Mouse (Mus musculus) bone marrow, adult 2 months (tissue): Measurements from ENCODE around the gene Grik3. TPM values are rescaled to one million over a fixed set of nuclear protein-coding genes. Genes with fewer than 3 reads are reported as not detected.
"Not testable (repeated sequence)": the region's sequence is repeated elsewhere in the genome, so short reads cannot be mapped to it uniquely, and the experiment has no call there.

Experiments
- H3K27ac ChIP-seq: fragments of 200-500 bp; 2 replicates; pipeline ENCODE4 v1.5.1; 2012; ENCODE audit warnings: low read depth, mild to moderate bottlenecking, control low read depth, inconsistent platforms, low read length; ENCODE audit not compliant: control insufficient read depth, poor library complexity, insufficient read depth
- H3K4me1 ChIP-seq: fragments of 200-500 bp; 2 replicates; pipeline ENCODE4 v1.6.1; 2011; ENCODE audit warnings: low read length; ENCODE audit not compliant: control insufficient read depth, insufficient read depth
- H3K4me3 ChIP-seq: fragments of 200-500 bp; replicated peaks from 2 replicates; pipeline ENCODE3; 2011; ENCODE audit warnings: mild to moderate bottlenecking, low read depth, low read length, control low read depth; ENCODE audit not compliant: control insufficient read depth
- CTCF ChIP-seq: fragments of 200-500 bp; IDR thresholded peaks from 2 replicates; pipeline ENCODE4 v1.5.1; 2011; ENCODE audit warnings: low read length, control low read depth; ENCODE audit not compliant: control insufficient read depth, insufficient read depth
- POLR2A ChIP-seq: fragments of 200-500 bp; IDR thresholded peaks from 2 replicates; pipeline ENCODE4 v1.6.1; 2011; ENCODE audit warnings: low read depth, mild to moderate bottlenecking, control low read depth, low read length, borderline replicate concordance; ENCODE audit not compliant: control insufficient read depth
- WGBS: fragments of 180-500 bp; shearing (Covaris S2); methylation state at CpG from one replicate; pipeline ENCODE4 v1.1.7; 2018; 5-methylcytosine and 5-hydroxymethylcytosine counted together
- polyA plus RNA-seq: library from polyadenylated mRNA; stranded (reverse); fragments of >200 nt; gene quantifications from 2 replicates; pipeline ENCODE4 v1.2.4, GENCODE M21; 2011; ENCODE audit warnings: low replicate concordance; ENCODE audit not compliant: missing spikeins, insufficient read depth, insufficient read length

Grik3 gene
- polyA plus RNA-seq, 1 experiment, result 0.45 TPM

GRCm38 (mm10) chr4:125599510-125600005 is 109.1 kb downstream of the Grik3 start:
- WGBS, result 57% methylated on average over 3 of the region's 3 CpGs
- no peak overlapping the region for H3K27ac ChIP-seq
- H3K4me3 ChIP-seq, result no peak overlapping the region
- TF ChIP-seq CTCF (no peak), POLR2A (no peak)
- H3K4me1 ChIP-seq, result no peaks in the 10 kb centered on the region

GRCm38 (mm10) chr4:125600642-125601041 is 110.1 kb downstream of the Grik3 start:
- TF ChIP-seq POLR2A (no peak), CTCF (no peak)
- 63% methylated on average over 8 of the region's 8 CpGs for WGBS
- Histone ChIP-seq H3K4me3 (no peak overlapping the region), H3K4me1 (no peaks in the 10 kb centered on the region), H3K27ac (no peak overlapping the region)

- no peak overlapping the region for H3K27ac ChIP-seq
- 15% methylated on average over 3 of the region's 3 CpGs for WGBS
- no peak overlapping the region for H3K4me3 ChIP-seq
- H3K4me1 ChIP-seq, result no peaks in the 10 kb centered on the region
- TF ChIP-seq POLR2A (no peak), CTCF (no peak)
Measured at GRCm38 (mm10) chr4:125601301-125601700, 110.8 kb downstream of the Grik3 start.

- TF ChIP-seq POLR2A, result no peak
- no peak for TF ChIP-seq CTCF
- 52% methylated on average over 7 of the region's 7 CpGs for WGBS
- H3K27ac ChIP-seq, result no peak overlapping the region
Measured at GRCm38 (mm10) chr4:125604494-125604893, 114.0 kb downstream of the Grik3 start.

GRCm38 (mm10) chr4:125606147-125606546 is 115.6 kb downstream of the Grik3 start:
- Histone ChIP-seq H3K4me3 (no peak overlapping the region), H3K27ac (no peak overlapping the region), H3K4me1 (no peaks in the 10 kb centered on the region)
- WGBS, result 72% methylated on average over 6 of the region's 6 CpGs
- TF ChIP-seq CTCF, result no peak
- no peak for TF ChIP-seq POLR2A

More at GRCm38 (mm10) chr4:125604494-125604893, 114.0 kb downstream of the Grik3 start:
- Histone ChIP-seq H3K4me1 (no peaks in the 10 kb centered on the region), H3K4me3 (no peak overlapping the region)

GRCm38 (mm10) chr4:125607397-125608042 is 117.0 kb downstream of the Grik3 start:
- TF ChIP-seq CTCF (no peak), POLR2A (no peak)
- Histone ChIP-seq H3K4me1 (no peaks in the 10 kb centered on the region), H3K27ac (no peak overlapping the region), H3K4me3 (no peak overlapping the region)
- 49% methylated on average over 10 of the region's 10 CpGs for WGBS

- WGBS, result 55% methylated on average over 3 of the region's 4 CpGs
- not testable (repeated sequence) for H3K4me3 ChIP-seq, H3K27ac ChIP-seq, H3K4me1 ChIP-seq
Measured at GRCm38 (mm10) chr4:125608896-125609295, 118.4 kb downstream of the Grik3 start.

- Histone ChIP-seq H3K4me1 (no peaks in the 10 kb centered on the region), H3K27ac (no peak overlapping the region), H3K4me3 (no peak overlapping the region)
- WGBS, result 74% methylated on average over 21 of the region's 21 CpGs
- no peak for TF ChIP-seq POLR2A
- TF ChIP-seq CTCF, result no peak
Measured at GRCm38 (mm10) chr4:125609320-125610306, 119.1 kb downstream of the Grik3 start.
